Mouse (Mus musculus) ES-Bruce4 (cell line): ENCODE results near the gene Atp6v1g3.

Experiments
- CTCF ChIP-seq: IDR thresholded peaks from one replicate; pipeline ENCODE4 v1.8.1; 2011; ENCODE audit warnings: low read depth, low read length
- EP300 ChIP-seq: IDR thresholded peaks from 2 replicates; pipeline ENCODE4 v1.6.1; 2011; ENCODE audit warnings: low read depth, low read length; ENCODE audit not compliant: insufficient read depth
- POLR2A ChIP-seq: IDR thresholded peaks from one replicate; pipeline ENCODE4 v1.8.1; 2011; ENCODE audit warnings: low read length; ENCODE audit not compliant: insufficient read depth

DNA sequence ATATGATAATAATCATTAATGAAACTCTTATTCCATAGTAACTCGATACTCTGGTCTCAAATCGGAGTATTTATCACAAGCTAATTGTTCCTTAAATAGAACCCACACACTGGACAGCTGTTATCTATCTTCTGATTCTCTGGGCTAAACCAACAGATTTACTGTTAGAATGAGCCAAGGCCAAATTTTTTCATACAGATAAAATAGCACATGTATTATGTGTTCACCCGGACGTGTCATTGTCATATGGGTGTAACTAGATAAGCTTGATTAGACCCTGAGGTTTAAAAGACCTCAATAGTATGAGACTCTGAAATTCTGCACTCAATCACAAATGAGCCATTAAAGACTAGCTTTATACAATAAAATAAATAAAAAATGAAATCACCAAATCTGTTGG, 28.4 kb upstream of the Atp6v1g3 start:
- TF ChIP-seq CTCF (no peak), POLR2A (no peak), EP300 (no peak)
